Mouse (Mus musculus): ENCODE data around the gene Supt7l.

GRCm38 (mm10) chr5:31494513-31495297 is 32.9 kb downstream of the Supt7l start, which contains the start of gene Gpn1:
- no peak for TF ChIP-seq CTCF (conservative IDR thresholded peaks at IDR 0.05; ENCODE audit: low read length)
- no peak for TF ChIP-seq NANOG (IDR thresholded peaks at IDR 0.05; ENCODE audit: borderline replicate concordance, low read length)
- no peak for TF ChIP-seq POU5F1 (IDR thresholded peaks at IDR 0.05; ENCODE audit: borderline replicate concordance, low read length)
